Mouse (Mus musculus) G1E-ER4 (cell line): Measurements from ENCODE around the gene Ggact. TPM values are rescaled to one million over a fixed set of nuclear protein-coding genes. Genes with fewer than 3 reads are reported as not detected.

Experiments
- GATA1 ChIP-seq: IDR thresholded peaks from one replicate; pipeline ENCODE4 v1.8.0; 2012; ENCODE audit warnings: low read length, inconsistent platforms
- polyA plus RNA-seq: library from polyadenylated mRNA; stranded (reverse); fragments of >175 nt; gene quantifications from 2 replicates; pipeline ENCODE4 v1.2.3, GENCODE M21; 2012

Gene Ggact
- 30.5 and 32.2 TPM in 2 replicates for polyA plus RNA-seq

DNA sequence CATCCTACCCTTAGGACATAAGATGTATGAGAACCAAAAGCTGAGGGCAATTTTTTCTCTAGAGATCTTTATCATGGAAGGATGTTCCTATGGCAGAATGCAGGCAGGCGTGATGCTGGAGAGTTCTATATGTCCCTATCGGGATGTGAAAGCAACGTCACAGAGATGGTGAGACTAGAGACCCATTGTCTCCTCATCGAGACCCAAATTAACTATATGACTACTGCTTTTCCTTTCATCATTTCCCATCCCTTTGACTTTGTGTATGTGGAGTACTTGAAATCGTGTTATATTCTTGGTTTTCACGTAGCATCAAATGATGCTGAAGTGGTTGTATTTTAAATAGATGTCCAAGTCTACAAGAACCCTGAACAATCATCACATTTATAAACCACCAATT, at the start of gene Ggact:
Ggact (minus strand) TSS at position 101 of the 400 bp plus-strand sequence.
- no peak for TF ChIP-seq GATA1

DNA sequence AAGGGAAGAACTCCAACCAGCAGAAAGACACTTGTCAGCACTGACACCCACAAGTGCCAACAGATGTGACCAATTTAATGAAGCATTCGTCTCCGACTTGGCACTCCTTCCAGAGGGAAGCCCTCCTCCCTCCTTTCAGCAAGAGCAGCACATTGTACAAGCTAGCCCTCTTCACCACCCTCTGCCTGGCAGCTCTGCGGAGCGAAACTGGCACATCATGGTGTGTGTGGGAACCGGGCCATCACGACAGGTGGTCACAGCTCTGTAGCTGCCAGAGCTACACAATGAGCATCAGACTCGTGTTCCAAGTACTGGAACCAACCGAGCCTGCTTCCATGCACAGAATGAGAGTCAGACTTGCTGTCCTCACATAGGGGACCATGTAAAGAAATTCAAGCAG, 44.4 kb upstream of the Ggact start:
- no peak for TF ChIP-seq GATA1

DNA sequence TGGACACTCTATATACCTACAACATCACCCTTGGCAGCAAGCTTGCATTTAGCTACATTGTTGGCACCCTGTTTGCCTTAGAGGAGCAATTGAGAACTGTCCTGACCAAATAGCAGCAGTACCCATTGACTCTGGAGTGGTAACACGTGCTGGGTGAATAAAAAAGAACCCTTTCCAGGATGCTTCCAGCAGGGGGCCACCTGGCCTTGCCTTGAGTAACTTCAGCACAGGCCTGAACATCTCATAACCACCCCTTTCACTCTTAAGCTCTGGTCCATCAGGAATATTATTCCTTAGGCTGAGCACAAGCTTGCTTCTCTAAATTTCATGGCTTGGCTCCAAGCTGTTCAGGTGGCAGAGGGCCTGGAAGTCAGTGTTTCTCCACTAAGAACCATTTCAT, 39.8 kb upstream of the Ggact start:
- TF ChIP-seq GATA1, result no peak

DNA sequence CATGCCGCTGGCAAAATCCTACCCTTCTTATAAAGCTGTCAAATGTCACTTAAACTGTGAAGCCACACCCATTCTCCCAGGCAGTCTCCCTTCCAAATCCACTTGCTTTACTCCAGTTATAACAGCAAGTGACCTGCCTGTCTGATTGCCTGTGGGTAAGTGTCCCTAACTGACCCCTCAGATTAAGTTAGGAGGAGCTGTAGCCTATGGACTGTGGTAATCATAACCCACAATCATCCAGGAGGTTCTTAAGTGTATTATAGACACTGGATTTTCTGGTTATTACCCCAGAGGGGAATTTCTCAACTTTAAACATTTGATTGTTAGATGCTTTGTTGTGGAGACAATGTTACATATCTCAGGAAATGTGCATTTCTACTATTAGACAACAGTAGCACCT, 39.0 kb upstream of the Ggact start:
- no peak for TF ChIP-seq GATA1

DNA sequence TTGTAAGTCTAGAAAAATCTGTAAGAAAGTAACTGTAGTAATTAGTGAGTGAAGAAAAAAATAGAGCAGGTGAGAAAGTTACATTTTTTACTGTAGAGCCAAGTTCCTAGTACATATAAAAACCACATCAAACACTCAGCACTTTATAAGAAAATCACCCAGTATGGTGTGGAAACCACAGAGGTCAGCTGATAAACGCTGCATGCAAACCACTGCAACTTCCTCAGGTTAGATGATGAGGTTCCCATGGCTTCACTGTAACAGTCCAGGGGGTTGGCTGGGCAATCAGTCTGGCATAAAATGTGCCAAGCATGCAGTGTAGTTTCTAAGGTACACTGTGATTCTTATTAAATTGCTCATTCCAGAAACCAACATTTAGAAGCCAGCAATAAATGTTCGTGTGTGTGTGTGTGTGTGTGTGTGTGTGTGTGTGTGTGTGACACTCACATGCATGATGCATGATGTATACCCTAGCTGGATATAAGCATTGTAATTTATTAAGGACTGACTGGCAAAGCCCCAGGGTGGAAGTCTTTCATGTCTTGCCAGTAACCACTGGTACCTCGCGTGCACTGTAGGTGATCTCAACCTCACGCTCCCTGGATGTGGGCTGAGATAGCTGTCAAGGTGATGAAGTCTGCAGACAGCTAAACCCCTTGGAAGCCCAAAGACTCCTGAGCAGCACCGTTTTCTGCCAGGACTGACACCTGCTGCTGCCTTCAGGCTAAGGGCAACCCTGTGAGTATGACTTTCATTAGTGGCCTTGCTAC, 38.3 kb upstream of the Ggact start:
- TF ChIP-seq GATA1, result no peak

DNA sequence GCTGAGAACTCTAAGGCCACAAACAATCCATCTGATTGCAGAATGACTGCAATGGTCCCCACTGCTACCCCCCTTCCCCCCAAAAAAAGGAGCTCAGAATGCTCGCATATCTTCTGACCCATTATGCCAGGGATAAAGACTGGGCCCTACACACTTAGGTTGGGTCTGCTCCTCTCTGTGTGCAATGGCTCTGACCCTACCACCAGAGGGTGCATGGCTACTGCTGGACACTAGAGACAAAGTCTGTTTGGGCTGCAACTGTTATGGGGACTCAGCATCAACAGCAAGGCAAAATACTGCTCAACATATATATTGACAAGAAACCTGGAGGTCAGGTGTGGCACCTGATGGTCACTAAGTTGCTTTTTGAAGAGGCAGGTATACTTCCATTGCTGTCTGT, 37.4 kb upstream of the Ggact start:
- TF ChIP-seq GATA1, result no peak

DNA sequence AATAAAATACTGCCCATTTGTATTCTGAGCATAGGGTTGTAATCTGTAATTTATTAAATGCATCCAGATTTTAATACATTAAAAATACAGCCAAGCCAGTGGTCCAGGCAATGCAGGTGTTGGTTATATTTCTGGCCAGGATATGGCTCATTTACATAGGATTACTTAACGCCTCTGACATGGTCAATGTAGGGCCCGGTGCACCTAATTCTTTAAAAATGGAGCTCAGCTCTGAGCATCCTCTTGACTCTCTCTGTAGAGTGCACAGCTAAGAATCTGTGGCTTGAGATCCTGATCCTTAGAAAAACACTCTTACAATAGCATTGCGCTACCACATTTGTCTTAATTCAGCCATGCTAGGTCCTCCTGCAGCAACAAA, 29.9 kb upstream of the Ggact start:
- TF ChIP-seq GATA1, result no peak

DNA sequence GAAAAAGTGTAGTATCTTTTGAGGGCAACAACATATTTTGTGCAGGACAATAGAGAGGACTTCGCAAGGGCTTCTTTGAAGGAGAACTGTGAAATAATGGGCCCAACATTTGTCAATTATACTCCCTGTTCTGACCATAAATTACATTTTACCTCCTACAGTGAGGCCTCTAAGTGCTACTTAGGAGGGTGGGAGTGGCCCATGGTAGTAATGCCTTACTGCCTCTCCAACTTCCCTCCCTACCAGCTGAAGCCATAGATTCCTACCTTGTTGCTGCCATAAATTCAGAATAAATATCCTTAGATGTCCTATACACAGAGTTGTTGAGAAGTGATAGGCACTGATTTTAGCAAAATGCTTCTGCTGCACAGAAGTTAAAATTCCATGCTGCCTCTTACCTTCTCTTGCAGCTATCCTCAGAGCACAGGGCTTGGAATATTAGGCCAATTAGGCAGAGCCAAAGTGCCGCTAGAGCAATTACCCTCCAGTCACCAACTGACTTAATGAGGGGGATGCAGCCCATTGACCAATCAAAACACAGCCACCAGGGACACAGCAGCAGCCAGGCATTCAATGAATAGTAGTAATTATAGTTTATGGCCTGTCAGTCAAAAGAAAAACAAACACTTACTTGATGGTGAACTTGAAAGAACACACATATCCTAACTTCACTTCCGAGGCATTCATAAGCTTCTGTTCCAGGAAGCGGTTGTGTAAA, 29.4 kb upstream of the Ggact start:
- no peak for TF ChIP-seq GATA1

DNA sequence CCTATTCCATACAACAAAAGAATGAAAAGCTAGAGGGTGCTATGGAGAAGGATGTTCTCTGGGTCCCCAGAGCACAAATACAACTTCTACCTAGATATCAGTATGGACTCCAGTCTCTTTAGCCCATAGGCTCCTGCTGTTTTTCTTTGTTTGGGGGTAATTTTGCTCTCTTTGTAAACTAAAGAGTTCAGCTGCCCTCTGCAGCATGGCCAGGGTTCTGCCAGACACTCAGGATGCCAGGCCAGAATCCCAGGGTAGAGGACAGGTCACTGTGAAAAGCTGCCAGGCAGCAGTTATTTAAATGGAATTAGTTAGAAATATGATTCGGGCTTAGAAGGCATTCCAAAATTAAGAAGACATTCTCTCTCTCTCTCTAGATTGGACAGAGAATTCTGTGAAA, 22.9 kb upstream of the Ggact start:
- no peak for TF ChIP-seq GATA1

DNA sequence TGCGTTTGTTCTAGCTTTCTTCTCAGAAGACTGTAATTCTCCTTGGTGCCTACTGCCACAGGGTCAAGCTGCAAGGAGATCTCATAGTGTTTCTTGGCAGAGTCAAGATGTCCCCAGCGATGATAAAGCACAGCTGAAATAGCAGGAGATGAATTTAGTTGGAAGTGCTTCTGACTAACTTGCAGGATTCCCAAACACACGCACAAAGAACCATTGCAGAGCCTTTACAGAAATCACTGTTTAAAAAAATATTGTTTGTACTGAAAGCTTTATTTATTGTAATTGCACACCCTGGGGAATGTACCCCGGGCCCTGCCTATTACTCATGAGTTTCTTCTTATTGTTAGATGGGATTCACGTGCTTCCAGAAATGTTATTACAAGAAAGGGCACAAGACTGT, 6.5 kb upstream of the Ggact start:
- no peak for TF ChIP-seq GATA1

DNA sequence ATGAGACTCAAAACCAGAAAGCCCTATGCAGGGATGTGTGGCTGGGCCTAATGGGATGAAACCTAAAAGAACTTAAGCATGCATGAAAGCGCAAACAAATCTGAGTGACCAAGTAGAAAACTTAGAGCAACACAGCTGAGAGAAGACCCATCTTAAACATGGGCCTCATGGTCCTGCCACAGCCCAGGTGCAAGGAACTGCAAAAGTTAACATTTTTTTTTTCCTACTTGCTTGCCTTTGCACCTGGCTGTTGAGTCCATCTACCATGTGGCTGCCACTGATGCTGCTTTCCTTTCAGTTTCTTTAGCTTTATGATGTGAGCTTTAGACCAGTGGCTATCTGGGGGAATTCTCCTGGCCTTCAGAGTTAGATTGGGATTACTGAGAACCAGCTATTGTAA, 4.1 kb upstream of the Ggact start:
- TF ChIP-seq GATA1, result no peak

DNA sequence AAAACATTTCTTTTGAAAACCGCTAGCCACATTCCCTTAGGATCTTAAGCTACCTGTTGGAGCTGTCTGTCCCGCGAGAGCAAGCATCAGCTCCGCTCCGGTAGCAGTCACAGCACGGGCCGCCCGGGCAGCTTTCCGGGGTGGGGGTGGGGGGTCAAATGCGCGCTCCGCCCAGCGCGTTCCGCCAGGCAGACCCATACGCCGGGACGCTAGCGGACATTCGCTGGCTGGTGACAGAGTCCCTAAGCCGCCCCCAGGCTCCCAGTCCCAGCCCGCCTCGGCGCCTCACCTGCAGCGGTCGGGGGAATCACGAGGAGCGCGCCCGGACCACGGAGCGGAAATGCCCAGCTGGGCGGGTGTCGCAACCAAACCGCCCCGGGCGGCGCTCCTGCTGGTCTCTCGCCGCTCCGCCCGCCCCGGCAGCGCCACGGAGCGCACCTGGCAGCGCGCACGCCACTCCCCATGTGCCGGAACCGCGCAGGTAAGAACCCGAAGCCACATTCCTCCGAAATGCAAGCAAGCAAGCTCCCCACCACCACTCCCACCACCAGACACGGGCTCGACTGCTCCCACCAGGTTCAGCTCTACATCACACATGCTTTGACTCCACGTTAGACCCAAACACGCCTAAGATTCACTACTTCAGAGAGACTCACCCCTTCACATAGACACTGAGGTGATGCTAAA, 602 bp downstream of the Ggact start:
- TF ChIP-seq GATA1, result no peak

DNA sequence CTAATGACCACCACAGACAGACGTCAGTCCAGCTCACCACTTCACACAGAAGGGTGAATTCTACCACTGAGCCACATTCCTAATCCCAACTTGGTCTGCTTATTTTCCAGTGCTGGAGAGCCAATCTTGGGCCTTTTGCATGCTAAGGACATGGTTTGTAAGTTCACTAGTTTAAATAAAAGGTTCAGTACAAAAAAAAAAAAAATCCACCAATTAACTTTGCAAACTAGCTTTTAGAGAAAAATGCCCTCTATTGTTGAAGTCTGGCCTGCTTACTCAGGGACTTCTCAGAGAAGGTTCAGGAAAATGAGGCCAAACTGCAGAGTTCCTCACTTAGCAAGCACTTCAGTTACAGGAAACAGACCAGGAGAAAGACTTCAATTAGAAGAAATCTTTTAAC, 1.4 kb downstream of the Ggact start:
- TF ChIP-seq GATA1, result no peak

DNA sequence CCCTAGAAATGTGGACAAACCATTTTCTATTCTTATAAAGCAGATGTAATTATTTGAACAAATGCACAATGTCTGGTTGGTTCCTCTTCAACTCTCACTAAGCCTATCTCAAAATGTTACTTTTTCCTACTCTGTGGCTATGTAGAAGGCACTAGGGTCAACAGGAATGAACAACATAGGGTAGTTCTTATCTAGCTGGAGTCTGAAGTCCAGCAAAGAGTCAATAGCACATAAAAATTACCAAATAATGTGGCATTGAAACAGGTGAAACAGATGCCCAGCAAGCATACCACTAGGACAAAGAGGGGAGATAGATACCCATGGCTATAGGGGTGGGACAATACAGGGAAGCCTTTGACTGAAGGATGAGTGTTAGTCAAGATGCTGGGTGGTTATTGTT, 2.3 kb downstream of the Ggact start:
- TF ChIP-seq GATA1, result no peak

DNA sequence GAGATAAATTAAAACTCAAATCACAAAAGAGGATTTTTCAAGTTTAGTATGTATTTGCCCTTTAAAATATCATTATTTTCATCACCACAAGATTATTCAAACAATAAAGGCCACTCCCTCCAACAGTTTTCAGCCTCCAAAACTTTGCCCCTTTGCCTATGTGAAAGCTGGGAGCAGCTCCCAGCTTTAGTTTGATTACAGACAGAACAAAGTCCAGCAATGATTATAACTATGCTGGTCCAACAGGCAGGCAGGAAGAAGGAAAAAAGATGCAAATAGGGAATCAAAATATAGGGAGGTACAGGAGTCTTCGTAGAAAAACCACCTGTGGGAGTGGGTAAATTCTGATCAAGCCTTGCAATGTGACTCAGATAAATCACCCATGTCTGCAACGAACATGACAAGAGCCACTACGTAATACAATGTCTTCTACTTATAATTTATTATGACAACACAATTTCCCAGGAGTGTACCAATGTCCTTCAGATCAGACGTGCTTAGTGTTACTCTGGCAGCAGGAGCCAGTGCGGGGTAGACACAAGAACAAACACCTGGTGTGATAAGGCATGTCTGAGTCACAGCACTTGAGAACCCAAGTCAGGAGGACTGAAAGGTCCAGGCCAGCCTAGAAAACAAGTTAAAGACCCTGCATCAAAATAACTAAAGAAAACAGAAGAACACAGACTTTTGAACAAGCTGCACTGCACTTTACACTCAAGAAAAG, 4.0 kb downstream of the Ggact start:
- TF ChIP-seq GATA1, result no peak

DNA sequence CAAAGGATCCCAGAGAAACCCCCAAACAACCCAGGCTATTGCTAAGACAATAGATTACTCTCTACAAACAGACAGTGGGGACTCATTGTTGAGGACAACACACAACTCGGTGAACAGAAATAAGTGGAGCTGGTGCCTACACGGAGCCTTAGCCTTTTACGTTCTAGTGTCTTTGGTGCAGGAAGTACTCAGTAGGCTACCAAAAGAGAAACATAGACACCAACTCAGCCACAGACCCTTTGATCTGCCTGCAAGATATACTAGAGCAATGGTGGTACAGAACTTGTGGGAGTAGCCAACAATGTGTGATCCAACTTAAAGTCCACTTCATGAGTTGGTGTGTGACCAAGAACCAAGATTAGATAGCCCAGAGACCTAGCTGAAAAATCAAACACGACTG, 5.5 kb downstream of the Ggact start:
- no peak for TF ChIP-seq GATA1

DNA sequence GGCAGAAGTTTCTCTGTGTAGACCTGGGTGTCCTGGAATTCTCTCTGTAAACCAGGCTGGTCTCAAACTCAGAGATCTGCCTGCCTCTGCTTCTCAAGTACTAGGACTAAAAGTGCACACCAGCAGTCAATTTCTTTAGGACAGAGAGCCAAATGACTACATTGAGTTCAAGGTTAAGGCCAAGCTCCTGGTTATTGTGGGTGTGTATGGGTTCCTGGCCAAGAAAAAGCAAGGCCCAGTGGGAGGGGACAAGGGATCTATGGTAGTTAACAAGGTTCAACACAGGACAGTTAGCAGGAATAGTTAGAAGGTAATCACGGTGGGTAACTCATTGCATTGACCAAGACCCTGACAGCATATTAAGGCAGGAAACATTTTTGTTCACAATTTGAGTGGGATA, 8.6 kb downstream of the Ggact start:
- TF ChIP-seq GATA1, result no peak
